In genomic region chr17:81669062-81669815, GRCm38 (mm10) we compare ENCODE assay signal across 8 mouse cellular contexts.
DNase-seq lines count a peak whose midpoint lies in the region; ATAC-seq lines count a peak whose summit lies in the region.

No protein-coding gene starts in this region.

- H3K27ac ChIP-seq in hindbrain, embryonic 15.5 days (replicated peaks): peak overlapping the region; percentile 100

- peak; percentile 90 for ATAC-seq in hindbrain, embryonic 15.5 days (ENCODE audit: low FRiP score, low read depth)
- no peak for ATAC-seq in erythroid progenitor cell, adult 5-6 weeks (replicated peaks; ENCODE audit: low FRiP score, poor library complexity, severe bottlenecking)

- H3K4me3 ChIP-seq in hindbrain, embryonic 15.5 days: peak overlapping the region; percentile 95

- DNase-seq in adrenal gland, postnatal 14 days: peak; percentile 25
- peak; percentile 65 to 71 for DNase-seq in cerebellum, postnatal 25 days
- peak; percentile 30 to 38 for DNase-seq in frontal cortex, postnatal 25 days (ENCODE audit: low spot score in 2 of 2)
- DNase-seq in left cerebral cortex, adult 9 months (ENCODE audit: low spot score in 2 of 2): peak; percentile 35 to 61
- DNase-seq in lung, postnatal 36 days: peak; percentile 69
- peak; percentile 79 for DNase-seq in retina, postnatal 1 day

- H3K4me1 ChIP-seq in hindbrain, embryonic 15.5 days (replicated peaks): peaks cover 43% of the 10 kb centered on the region

- H3K27me3 ChIP-seq in hindbrain, embryonic 15.5 days: peaks cover 9% of the 10 kb centered on the region; the same call in 1 of the 2 replicates

- peak overlapping the region; percentile 73 for H3K4me2 ChIP-seq in hindbrain, embryonic 15.5 days

- under 1% methylated on average over 22 of the region's 22 CpGs for WGBS in hindbrain, embryonic 15.5 days

- no peaks in the 10 kb centered on the region for H3K36me3 ChIP-seq in hindbrain, embryonic 15.5 days

- no peaks in the 10 kb centered on the region for H3K9me3 ChIP-seq in hindbrain, embryonic 15.5 days

- H3K9ac ChIP-seq in hindbrain, embryonic 15.5 days: peak overlapping the region; percentile 99

Comparison
In these comparisons a context has a peak if more than half of its experiments do, and no peak if none do; other contexts are left out.
1. DNase-seq: peak in every context shown above with its lines; median percentile 79 in retina, postnatal 1 day; 69 in lung, postnatal 36 days; 68 in cerebellum, postnatal 25 days; 48 in left cerebral cortex, adult 9 months; 34 in frontal cortex, postnatal 25 days; 25 in adrenal gland, postnatal 14 days.